Mouse (Mus musculus) heart, embryonic 16.5 days (tissue): Measurements from ENCODE around the gene Glipr2. TPM values are rescaled to one million over a fixed set of nuclear protein-coding genes. Genes with fewer than 3 reads are reported as not detected.

Experiments
- ATAC-seq: fragments of 200-750 bp; cut with Nextera tagmentation; replicated peaks from 2 replicates; pipeline ENCODE4 v1.8.0; 2017; ENCODE audit warnings: moderate number of reproducible peaks; ENCODE audit not compliant: insufficient read depth, low FRiP score; ENCODE audit errors: extremely low read depth
- H3K27ac ChIP-seq: fragments of 300-500 bp; sonication (generic); 2 replicates; pipeline ENCODE4 v1.5.1; 2014; ENCODE audit warnings: mild to moderate bottlenecking, low read length, control low read depth, moderate library complexity
- H3K27me3 ChIP-seq: fragments of 300-500 bp; sonication (generic); 2 replicates; pipeline ENCODE4 v1.6.1; 2014; ENCODE audit warnings: low read length, mixed read lengths; ENCODE audit not compliant: control insufficient read depth, insufficient read depth
- H3K36me3 ChIP-seq: fragments of 300-500 bp; sonication (generic); 2 replicates; pipeline ENCODE4 v1.6.1; 2014; ENCODE audit not compliant: control insufficient read depth, insufficient read depth
- H3K4me1 ChIP-seq: fragments of 300-500 bp; sonication (generic); 2 replicates; pipeline ENCODE4 v1.6.1; 2014; ENCODE audit warnings: low read length, mixed read lengths; ENCODE audit not compliant: control insufficient read depth, insufficient read depth
- H3K4me2 ChIP-seq: fragments of 300-500 bp; sonication (generic); 2 replicates; pipeline ENCODE4 v1.6.1; 2014; ENCODE audit warnings: low read depth, mild to moderate bottlenecking, control low read depth, low read length
- H3K4me3 ChIP-seq: fragments of 300-500 bp; sonication (generic); 2 replicates; pipeline ENCODE4 v1.5.1; 2014; ENCODE audit warnings: mild to moderate bottlenecking, control low read depth, low read length
- H3K9ac ChIP-seq: fragments of 300-500 bp; sonication (generic); 2 replicates; pipeline ENCODE4 v1.6.1; 2014; ENCODE audit warnings: low read length, control low read depth
- H3K9me3 ChIP-seq: fragments of 300-500 bp; sonication (generic); replicated peaks from 2 replicates; pipeline ENCODE4 v1.6.1; 2016; ENCODE audit warnings: low read length; ENCODE audit not compliant: control insufficient read depth
- WGBS: fragments of 180-500 bp; shearing (Covaris S2); extraction: QIAGEN DNeasy Blood & Tissue Kit; methylation state at CpG from one replicate; pipeline ENCODE4 v1.1.7; 2014; 5-methylcytosine and 5-hydroxymethylcytosine counted together
- polyA plus RNA-seq: library from polyadenylated mRNA; unstranded; fragments of >200 nt; fragmentation: Nextera tagmentation; extraction: Ambion mirVana; gene quantifications from 2 replicates; pipeline ENCODE4 v1.2.1, GENCODE M21; 2015

Gene Glipr2
- polyA plus RNA-seq, result 51.4 and 53.7 TPM in 2 replicates

DNA sequence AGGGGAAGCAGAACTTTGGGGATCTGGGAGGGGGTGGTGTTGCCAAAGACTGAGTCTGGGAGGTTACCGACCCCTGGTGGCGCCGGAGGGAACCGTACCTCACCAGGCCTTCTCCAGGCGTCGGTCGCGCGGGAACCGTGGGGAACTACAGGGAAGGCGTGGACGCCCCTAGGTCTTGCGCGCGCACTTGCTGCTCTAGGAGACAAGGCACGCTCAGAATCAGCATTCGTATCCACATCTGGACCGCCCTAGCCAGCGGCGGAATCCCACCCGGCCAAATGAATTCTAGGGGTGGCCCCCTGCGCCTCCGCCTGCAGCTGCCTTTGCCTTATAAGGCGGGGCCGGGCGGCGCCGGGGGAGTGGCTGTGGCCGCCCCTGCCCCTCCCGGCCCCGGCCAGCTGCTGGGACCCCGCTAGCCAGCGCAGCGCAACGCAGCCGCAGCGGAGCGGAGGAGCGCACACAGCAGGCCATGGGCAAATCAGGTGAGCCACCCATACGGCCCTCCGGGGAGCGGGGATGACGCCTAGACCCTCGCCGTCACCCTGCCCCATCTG, at the start of gene Glipr2:
Gene Glipr2 (plus strand): TSS at position 110 of the 554 bp plus-strand sequence.
- H3K36me3 ChIP-seq, result no peaks in the 10 kb centered on the region
- H3K4me3 ChIP-seq, result peak within 1 kb of the TSS; percentile 66
- H3K4me1 ChIP-seq, result peaks cover 13% of the 10 kb centered on the region
- no peaks in the 10 kb centered on the region for H3K9me3 ChIP-seq
- H3K9ac ChIP-seq, result peak within 1 kb of the TSS; percentile 75
- no peaks in the 10 kb centered on the region for H3K27me3 ChIP-seq
- peak within 1 kb of the TSS; percentile 95 for H3K4me2 ChIP-seq
- ATAC-seq, result peak; percentile 92
- H3K27ac ChIP-seq, result peak within 1 kb of the TSS; percentile 50
- WGBS, result under 1% methylated on average over 45 of the region's 45 CpGs

DNA sequence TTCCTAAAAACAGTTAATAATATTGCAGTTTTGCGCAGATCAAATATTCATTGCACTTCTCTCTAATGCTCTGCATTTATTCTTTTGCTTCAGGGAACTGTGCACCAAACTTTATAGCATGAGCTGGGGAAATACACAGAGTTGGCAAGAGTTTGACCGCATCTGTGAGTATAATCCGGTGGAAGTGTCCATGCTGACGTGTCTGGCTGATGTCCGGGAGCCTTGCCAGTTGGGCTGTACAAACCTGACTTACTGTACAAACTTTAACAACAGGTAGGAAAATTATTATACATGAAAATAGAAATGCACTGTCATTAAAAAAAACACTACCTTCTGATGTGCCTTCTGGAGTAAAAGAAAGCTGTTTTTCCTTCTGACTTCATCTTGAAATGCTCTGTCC, 39.0 kb upstream of the Glipr2 start:
- H3K4me3 ChIP-seq, result no peak overlapping the region
- no peaks in the 10 kb centered on the region for H3K4me1 ChIP-seq
- H3K9ac ChIP-seq, result no peak overlapping the region
- no peaks in the 10 kb centered on the region for H3K27me3 ChIP-seq
- no peaks in the 10 kb centered on the region; the same call in 1 of the 2 replicates for H3K36me3 ChIP-seq
- H3K4me2 ChIP-seq, result no peak overlapping the region
- no peak for ATAC-seq
- H3K9me3 ChIP-seq, result no peaks in the 10 kb centered on the region
- H3K27ac ChIP-seq, result no peak overlapping the region
- WGBS, result 72% methylated on average over 5 of the region's 5 CpGs

DNA sequence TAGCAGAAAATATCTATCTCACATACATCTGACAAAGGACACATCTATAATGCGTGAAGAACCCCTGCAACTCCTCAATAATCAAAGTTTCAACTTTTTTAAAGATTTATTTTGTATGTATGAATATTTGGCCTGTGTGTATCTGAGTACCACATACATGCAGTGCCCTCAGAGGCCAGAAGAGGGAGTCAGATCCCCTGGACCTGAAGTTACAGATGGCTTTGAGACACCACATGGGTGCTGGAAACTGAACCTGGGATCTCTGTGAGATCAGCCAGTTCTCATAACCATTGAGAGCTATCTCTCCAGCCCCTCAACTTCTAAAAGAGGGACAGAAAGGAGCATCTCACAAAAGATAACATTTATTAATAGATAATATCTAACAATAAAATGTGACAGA, 36.6 kb upstream of the Glipr2 start:
- ATAC-seq, result no peak
- Histone ChIP-seq H3K27me3 (no peaks in the 10 kb centered on the region), H3K9me3 (no peaks in the 10 kb centered on the region), H3K9ac (no peak overlapping the region), H3K4me3 (no peak overlapping the region), H3K36me3 (peaks cover 3% of the 10 kb centered on the region; the same call in 1 of the 2 replicates), H3K4me1 (no peaks in the 10 kb centered on the region), H3K4me2 (no peak overlapping the region), H3K27ac (no peak overlapping the region)
- WGBS, result 90% methylated on average over 1 of the region's 1 CpGs

DNA sequence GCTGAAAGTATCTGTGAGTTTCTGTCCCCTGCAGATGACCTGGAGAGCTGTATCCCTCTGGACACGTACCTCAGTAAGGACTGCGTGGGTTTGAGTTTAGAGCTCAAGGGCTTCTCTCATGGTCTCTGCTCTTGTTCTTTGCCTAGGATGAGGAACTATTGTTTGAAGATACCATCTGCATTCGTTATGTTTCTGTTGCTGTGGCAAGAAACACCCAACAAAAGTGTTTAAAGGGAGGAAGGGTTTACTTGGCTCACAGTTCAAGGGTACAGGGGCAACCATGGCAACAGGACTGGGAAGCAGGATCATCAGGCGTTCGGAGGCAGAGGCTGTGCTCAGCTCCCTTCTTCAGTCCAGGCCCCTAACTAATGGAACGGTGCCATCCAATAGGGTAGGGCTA, 32.1 kb upstream of the Glipr2 start:
- Histone ChIP-seq H3K36me3 (peaks cover 27% of the 10 kb centered on the region), H3K9ac (no peak overlapping the region), H3K27me3 (no peaks in the 10 kb centered on the region), H3K27ac (no peak overlapping the region), H3K4me1 (0 out of 2 replicates have a peak, but pooled peaks cover 3% of the 10 kb centered on the region), H3K4me3 (no peak overlapping the region), H3K9me3 (no peaks in the 10 kb centered on the region), H3K4me2 (no peak overlapping the region)
- 90% methylated on average over 6 of the region's 6 CpGs for WGBS
- no peak for ATAC-seq

DNA sequence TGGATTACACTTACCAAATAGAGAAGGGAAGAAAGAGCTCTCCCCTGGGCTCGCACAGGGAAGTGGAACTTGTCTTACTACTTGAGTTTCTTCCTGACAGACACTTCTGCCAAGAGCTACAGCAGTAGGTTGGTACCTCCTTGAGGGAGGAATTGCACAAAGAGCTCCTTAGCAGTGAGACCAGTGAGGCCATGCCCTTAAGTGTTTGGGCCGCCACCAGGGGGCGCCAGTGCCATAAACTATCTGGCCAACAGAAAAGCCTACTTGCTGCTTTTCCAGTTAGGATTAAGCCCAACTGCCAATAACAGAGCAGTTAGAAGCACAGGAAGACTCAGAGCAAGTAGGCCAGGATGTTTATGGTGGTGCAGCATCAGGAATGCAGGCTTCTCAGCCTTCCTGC, 31.4 kb upstream of the Glipr2 start:
- H3K4me1 ChIP-seq, result 0 out of 2 replicates have a peak, but pooled peaks cover 3% of the 10 kb centered on the region
- peak; percentile 65 for ATAC-seq
- H3K4me2 ChIP-seq, result no peak overlapping the region
- no peak overlapping the region for H3K9ac ChIP-seq
- H3K9me3 ChIP-seq, result no peaks in the 10 kb centered on the region
- WGBS, result 10% methylated on average over 3 of the region's 3 CpGs
- H3K36me3 ChIP-seq, result peaks cover 27% of the 10 kb centered on the region
- no peak overlapping the region for H3K27ac ChIP-seq
- H3K27me3 ChIP-seq, result no peaks in the 10 kb centered on the region
- no peak overlapping the region for H3K4me3 ChIP-seq

DNA sequence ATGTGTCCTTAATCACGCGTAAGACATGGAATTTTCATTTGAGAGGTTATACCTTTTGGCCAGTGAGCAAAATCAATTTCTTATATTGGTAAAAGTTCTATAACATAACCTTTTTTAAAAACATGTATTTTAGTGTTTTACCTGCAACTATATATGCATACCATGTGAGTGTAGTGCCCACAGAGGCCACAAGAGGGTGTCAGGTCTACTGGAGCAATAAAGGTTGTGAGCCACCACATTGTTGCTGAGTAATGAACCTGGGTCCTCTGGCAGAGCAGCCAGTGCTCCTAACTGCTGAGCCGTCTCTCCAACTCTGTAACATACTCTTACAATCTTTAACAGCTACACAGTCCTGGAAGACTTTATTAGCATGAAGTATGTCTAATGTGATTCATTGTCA, 29.4 kb upstream of the Glipr2 start:
- Histone ChIP-seq H3K27ac (no peak overlapping the region), H3K9ac (no peak overlapping the region), H3K27me3 (no peaks in the 10 kb centered on the region), H3K4me3 (no peak overlapping the region), H3K4me2 (no peak overlapping the region), H3K9me3 (no peaks in the 10 kb centered on the region), H3K4me1 (0 out of 2 replicates have a peak, but pooled peaks cover 3% of the 10 kb centered on the region), H3K36me3 (peaks cover 27% of the 10 kb centered on the region)
- no peak for ATAC-seq
- WGBS, result 92% methylated on average over 3 of the region's 3 CpGs

DNA sequence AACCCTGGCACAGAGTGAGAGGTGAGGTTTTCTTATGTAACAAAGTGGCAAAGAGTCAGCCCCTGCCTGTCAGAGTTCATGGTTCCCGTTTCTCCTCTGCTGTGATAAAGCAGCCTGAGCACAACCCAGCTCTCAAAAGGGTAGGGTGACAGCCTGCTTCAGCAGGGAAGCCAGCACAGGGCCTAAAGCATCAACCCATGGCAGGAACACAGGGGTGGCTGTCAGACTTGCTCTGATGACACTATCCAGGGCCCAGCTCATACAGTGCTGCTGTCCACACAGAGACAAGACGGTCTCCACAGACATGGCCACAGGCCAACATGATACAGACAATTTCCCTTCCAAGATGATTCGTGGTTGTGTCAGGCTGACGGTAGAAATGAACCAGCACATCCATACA, 25.3 kb upstream of the Glipr2 start:
- H3K4me3 ChIP-seq, result no peak overlapping the region
- H3K9ac ChIP-seq, result no peak overlapping the region
- no peak overlapping the region for H3K4me2 ChIP-seq
- peaks cover 24% of the 10 kb centered on the region for H3K36me3 ChIP-seq
- no peak for ATAC-seq
- no peaks in the 10 kb centered on the region for H3K4me1 ChIP-seq
- H3K27me3 ChIP-seq, result no peaks in the 10 kb centered on the region
- no peak overlapping the region for H3K27ac ChIP-seq
- 37% methylated on average over 4 of the region's 4 CpGs for WGBS
- H3K9me3 ChIP-seq, result no peaks in the 10 kb centered on the region

DNA sequence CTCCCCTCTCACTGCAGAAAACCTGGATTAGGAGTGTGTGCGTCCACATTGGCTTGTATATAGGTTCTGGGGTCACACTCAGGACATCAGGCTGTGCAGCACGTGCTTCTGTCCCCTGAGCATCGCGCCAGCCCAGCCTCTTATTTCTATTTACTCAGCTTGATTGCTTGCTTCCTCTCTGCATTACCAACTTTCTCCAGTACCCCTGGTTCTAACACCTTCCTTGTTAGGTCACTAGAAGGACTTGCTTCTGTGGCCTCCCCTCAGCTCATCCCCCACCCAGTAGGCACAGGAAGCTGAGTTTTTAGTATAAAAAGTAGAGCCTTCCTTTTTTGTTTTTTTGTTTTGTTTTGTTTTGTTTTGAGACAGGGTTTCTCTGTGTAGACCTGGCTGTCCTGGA, 21.0 kb upstream of the Glipr2 start:
- H3K4me1 ChIP-seq, result no peaks in the 10 kb centered on the region
- WGBS, result 85% methylated on average over 4 of the region's 4 CpGs
- no peaks in the 10 kb centered on the region for H3K27me3 ChIP-seq
- no peak overlapping the region for H3K4me2 ChIP-seq
- no peak overlapping the region for H3K9ac ChIP-seq
- no peaks in the 10 kb centered on the region; the same call in none of the 2 replicates for H3K36me3 ChIP-seq
- no peaks in the 10 kb centered on the region for H3K9me3 ChIP-seq
- H3K27ac ChIP-seq, result no peak overlapping the region
- no peak for ATAC-seq
- H3K4me3 ChIP-seq, result no peak overlapping the region

DNA sequence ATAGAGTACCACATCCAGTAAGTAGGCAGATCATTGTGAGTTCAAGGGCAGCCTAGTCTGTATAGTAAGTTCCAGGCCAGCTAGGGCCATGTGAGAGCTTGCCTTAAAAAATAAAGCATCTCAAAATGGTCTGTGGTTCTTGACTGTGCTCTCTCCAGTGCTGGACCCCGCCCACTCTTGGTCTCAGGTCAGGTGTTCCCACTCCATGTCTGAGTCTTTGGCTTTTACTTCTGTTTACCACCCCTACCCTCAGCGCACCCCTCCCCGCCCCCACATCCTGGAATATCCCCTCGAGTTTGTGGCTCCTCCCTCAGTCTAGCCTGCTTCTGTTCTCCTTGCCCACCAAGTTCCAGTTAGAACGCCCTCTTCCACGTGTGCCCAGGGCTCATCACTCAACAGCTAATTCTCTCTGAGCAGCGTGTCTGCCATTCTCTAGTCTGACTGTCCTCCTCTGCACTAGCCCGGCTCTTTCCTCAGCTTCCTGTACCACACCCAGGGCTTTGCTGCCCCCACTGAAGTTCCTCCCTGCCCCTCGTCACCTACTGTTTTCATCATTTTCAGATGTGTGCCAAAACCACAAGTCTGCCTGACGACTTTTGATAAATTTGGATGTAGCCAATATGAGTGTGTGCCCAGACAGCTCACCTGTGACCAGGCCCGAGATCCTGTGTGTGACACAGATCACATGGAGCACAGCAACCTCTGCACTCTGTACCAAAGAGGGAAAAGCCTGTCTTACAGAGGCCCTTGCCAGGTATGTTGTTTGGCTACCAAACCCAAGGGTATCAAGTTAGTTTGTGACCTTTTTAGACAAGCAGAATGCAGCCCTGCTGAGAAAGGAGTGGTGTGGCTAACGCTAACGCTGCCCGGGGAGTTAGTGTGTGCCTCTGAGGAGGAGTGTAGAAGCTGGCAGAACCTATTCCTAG, 20.2 kb upstream of the Glipr2 start:
- no peak overlapping the region for H3K4me3 ChIP-seq
- H3K36me3 ChIP-seq, result no peaks in the 10 kb centered on the region; the same call in 1 of the 2 replicates
- 65% methylated on average over 14 of the region's 14 CpGs for WGBS
- no peak overlapping the region for H3K27ac ChIP-seq
- no peak overlapping the region for H3K9ac ChIP-seq
- H3K9me3 ChIP-seq, result no peaks in the 10 kb centered on the region
- no peak for ATAC-seq
- no peak overlapping the region for H3K4me2 ChIP-seq
- no peaks in the 10 kb centered on the region for H3K4me1 ChIP-seq
- H3K27me3 ChIP-seq, result no peaks in the 10 kb centered on the region
